Mouse (Mus musculus): Measurements from ENCODE around the gene Pcsk5. TPM values are rescaled to one million over a fixed set of nuclear protein-coding genes. Genes with fewer than 3 reads are reported as not detected.

Gene Pcsk5
- polyA plus RNA-seq, 1 experiment from 2014 or later, result 13.5 TPM

DNA sequence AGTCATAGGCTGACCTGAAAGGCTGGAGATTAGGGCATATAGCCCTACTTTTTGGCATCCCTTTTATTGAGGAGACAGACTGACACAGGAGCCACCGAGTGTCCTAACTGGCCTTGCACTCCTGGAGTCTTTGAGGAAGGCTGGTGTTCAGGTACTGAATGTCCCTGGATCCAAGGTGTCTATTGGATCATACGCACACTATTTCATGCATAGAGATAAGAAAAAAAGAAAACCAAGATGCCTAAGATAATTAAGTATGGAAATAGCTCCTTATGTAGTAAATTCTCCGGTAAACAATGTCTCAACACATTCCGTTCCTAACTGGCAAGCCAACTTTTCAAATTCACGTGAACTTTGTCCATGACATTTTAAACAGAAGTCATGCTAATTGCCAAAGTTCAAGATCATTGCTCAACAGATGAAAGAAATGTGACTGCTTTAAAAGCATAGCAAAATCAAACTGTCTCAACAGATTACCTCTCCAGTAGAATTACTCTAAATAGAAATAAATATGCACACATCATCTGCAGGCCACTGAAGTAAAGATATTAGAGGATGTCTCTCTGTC, 45.9 kb downstream of the Pcsk5 start:
- ATAC-seq (replicated peaks; ENCODE audit: low FRiP score) (no peak), DNase-seq (ENCODE audit: low spot score) (no peak)
- H3K4me1 ChIP-seq (replicated peaks; ENCODE audit: control insufficient read depth, insufficient read depth, low read length), result no peaks in the 10 kb centered on the region
- H3K27me3 ChIP-seq (ENCODE audit: control insufficient read depth, insufficient read depth, low read length), result no peaks in the 10 kb centered on the region
- no peak overlapping the region for H3K4me3 ChIP-seq (ENCODE audit: low read depth, low read length)
- no peaks in the 10 kb centered on the region for H3K36me3 ChIP-seq (ENCODE audit: control insufficient read depth, insufficient read depth, low read length)
- 90% methylated on average over 5 of the region's 5 CpGs for WGBS
- no peak overlapping the region for H3K27ac ChIP-seq (ENCODE audit: low read depth, low read length)
- H3K4me2 ChIP-seq (ENCODE audit: low read depth, low read length, severe bottlenecking), result no peak overlapping the region
- H3K9ac ChIP-seq (ENCODE audit: low read length), result no peak overlapping the region
- no peaks in the 10 kb centered on the region for H3K9me3 ChIP-seq (ENCODE audit: control insufficient read depth, low read length)

GRCm38 (mm10) chr19:17788617-17789317, 48.7 kb downstream of the Pcsk5 start:
- Histone ChIP-seq H3K4me3 (ENCODE audit: low read depth, low read length) (no peak overlapping the region), H3K27me3 (ENCODE audit: control insufficient read depth, insufficient read depth, low read length) (no peaks in the 10 kb centered on the region)
- 83% methylated on average over 10 of the region's 10 CpGs for WGBS

GRCm38 (mm10) chr19:17786744-17787143, 50.7 kb downstream of the Pcsk5 start:
- Histone ChIP-seq H3K36me3 (ENCODE audit: control insufficient read depth, insufficient read depth, low read length) (no peaks in the 10 kb centered on the region), H3K4me3 (ENCODE audit: low read depth, low read length) (no peak overlapping the region), H3K27me3 (ENCODE audit: control insufficient read depth, insufficient read depth, low read length) (no peaks in the 10 kb centered on the region), H3K9me3 (ENCODE audit: control insufficient read depth, low read length) (no peaks in the 10 kb centered on the region), H3K9ac (ENCODE audit: low read length) (no peak overlapping the region), H3K4me2 (ENCODE audit: low read depth, low read length, severe bottlenecking) (no peak overlapping the region), H3K27ac (ENCODE audit: low read depth, low read length) (no peak overlapping the region), H3K4me1 (replicated peaks; ENCODE audit: control insufficient read depth, insufficient read depth, low read length) (no peaks in the 10 kb centered on the region)
- ATAC-seq (replicated peaks; ENCODE audit: low FRiP score) (no peak), DNase-seq (ENCODE audit: low spot score) (no peak)
- WGBS, result 94% methylated on average over 3 of the region's 3 CpGs

More at GRCm38 (mm10) chr19:17788617-17789317, 48.7 kb downstream of the Pcsk5 start:
- H3K36me3 ChIP-seq (ENCODE audit: control insufficient read depth, insufficient read depth, low read length), result no peaks in the 10 kb centered on the region
- H3K4me2 ChIP-seq (ENCODE audit: low read depth, low read length, severe bottlenecking), result no peak overlapping the region
- no peaks in the 10 kb centered on the region for H3K9me3 ChIP-seq (ENCODE audit: control insufficient read depth, low read length)
- ATAC-seq (replicated peaks; ENCODE audit: low FRiP score) (no peak), DNase-seq (ENCODE audit: low spot score) (no peak)
- no peaks in the 10 kb centered on the region for H3K4me1 ChIP-seq (replicated peaks; ENCODE audit: control insufficient read depth, insufficient read depth, low read length)
- no peak overlapping the region for H3K27ac ChIP-seq (ENCODE audit: low read depth, low read length)
- H3K9ac ChIP-seq (ENCODE audit: low read length), result no peak overlapping the region

DNA sequence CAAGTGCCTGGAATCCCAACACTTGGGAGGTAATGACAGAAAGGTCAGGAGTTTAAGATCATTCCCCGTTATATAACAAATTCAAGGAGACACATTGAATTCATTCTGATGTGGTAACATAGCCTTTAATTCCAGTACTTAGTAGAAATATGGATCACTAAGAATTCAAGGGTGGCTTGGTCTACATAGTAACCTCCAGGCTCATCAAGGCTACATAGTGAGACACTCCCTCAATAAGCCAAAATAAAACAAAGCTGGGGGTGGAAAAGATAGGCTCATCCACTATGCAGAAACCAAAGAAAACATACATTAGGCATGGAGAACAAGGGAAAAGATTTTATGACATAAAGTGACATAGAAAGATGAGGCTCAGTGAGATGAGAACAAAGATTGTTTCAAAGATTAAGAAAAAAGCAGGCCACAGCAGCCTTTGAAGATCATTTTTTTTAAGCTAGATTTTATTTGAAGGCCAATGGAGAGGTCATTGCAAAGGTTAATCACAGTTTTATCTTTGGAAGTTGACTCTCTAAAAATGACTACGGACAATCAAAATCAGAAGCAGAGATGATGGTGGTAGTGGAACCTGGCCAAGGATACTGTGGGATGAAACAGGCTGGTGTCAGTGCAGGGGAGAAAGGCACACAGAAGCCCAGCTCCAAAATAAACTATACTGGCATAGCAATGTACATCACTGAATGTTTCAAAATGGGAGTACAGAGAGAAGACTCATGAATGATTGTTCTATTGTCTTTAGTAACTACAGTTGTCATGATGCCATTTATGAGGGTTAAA, 52.8 kb downstream of the Pcsk5 start:
- Histone ChIP-seq H3K4me2 (ENCODE audit: low read depth, low read length, severe bottlenecking) (no peak overlapping the region), H3K27ac (ENCODE audit: low read depth, low read length) (no peak overlapping the region), H3K27me3 (ENCODE audit: control insufficient read depth, insufficient read depth, low read length) (no peaks in the 10 kb centered on the region), H3K4me1 (replicated peaks; ENCODE audit: control insufficient read depth, insufficient read depth, low read length) (no peaks in the 10 kb centered on the region), H3K9me3 (ENCODE audit: control insufficient read depth, low read length) (no peaks in the 10 kb centered on the region), H3K36me3 (ENCODE audit: control insufficient read depth, insufficient read depth, low read length) (no peaks in the 10 kb centered on the region), H3K9ac (ENCODE audit: low read length) (no peak overlapping the region), H3K4me3 (ENCODE audit: low read depth, low read length) (no peak overlapping the region)
- ATAC-seq (replicated peaks; ENCODE audit: low FRiP score) (no peak), DNase-seq (ENCODE audit: low spot score) (no peak)
- 86% methylated on average over 2 of the region's 2 CpGs for WGBS

DNA sequence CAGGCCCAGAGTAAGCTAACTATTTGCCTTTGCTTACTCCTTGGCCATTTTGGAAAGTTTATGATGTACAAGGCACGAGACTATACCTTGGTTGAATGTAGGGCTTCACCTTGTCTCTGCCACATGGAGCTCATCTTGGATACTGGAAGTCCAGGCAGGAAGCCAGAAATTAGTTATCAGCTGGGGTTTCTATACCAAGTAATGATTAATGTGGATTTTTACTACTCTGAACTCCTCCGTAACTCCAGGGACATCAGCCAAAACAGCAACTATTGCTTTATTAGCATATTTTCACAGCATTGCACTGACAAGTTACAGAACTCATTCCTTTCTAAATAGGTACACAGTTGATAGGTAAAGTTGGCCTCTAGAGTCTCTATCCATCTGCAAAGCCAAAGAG, 54.2 kb downstream of the Pcsk5 start:
- ATAC-seq (replicated peaks; ENCODE audit: low FRiP score), result no peak
- no peaks in the 10 kb centered on the region for H3K4me1 ChIP-seq (replicated peaks; ENCODE audit: control insufficient read depth, insufficient read depth, low read length)
- no peaks in the 10 kb centered on the region for H3K9me3 ChIP-seq (ENCODE audit: control insufficient read depth, low read length)
- no peak for DNase-seq (ENCODE audit: low spot score)
- no peak overlapping the region for H3K27ac ChIP-seq (ENCODE audit: low read depth, low read length)
- no peaks in the 10 kb centered on the region for H3K36me3 ChIP-seq (ENCODE audit: control insufficient read depth, insufficient read depth, low read length)
- H3K4me2 ChIP-seq (ENCODE audit: low read depth, low read length, severe bottlenecking), result no peak overlapping the region
- no peak overlapping the region for H3K9ac ChIP-seq (ENCODE audit: low read length)
- H3K27me3 ChIP-seq (ENCODE audit: control insufficient read depth, insufficient read depth, low read length), result no peaks in the 10 kb centered on the region
- H3K4me3 ChIP-seq (ENCODE audit: low read depth, low read length), result no peak overlapping the region
- 88% methylated on average over 2 of the region's 2 CpGs for WGBS

- no peaks in the 10 kb centered on the region for H3K27me3 ChIP-seq (ENCODE audit: control insufficient read depth, insufficient read depth, low read length)
- no peak overlapping the region for H3K4me3 ChIP-seq (ENCODE audit: low read depth, low read length)
- no peak overlapping the region for H3K9ac ChIP-seq (ENCODE audit: low read length)
- H3K9me3 ChIP-seq (ENCODE audit: control insufficient read depth, low read length), result no peaks in the 10 kb centered on the region
- no peak for ATAC-seq (replicated peaks; ENCODE audit: low FRiP score)
- no peaks in the 10 kb centered on the region for H3K4me1 ChIP-seq (replicated peaks; ENCODE audit: control insufficient read depth, insufficient read depth, low read length)
- no peak overlapping the region for H3K27ac ChIP-seq (ENCODE audit: low read depth, low read length)
- no peak overlapping the region for H3K4me2 ChIP-seq (ENCODE audit: low read depth, low read length, severe bottlenecking)
- DNase-seq (ENCODE audit: low spot score), result no peak
- WGBS, result 85% methylated on average over 4 of the region's 4 CpGs
- H3K36me3 ChIP-seq (ENCODE audit: control insufficient read depth, insufficient read depth, low read length), result no peaks in the 10 kb centered on the region
Measured at GRCm38 (mm10) chr19:17781323-17781722, 56.1 kb downstream of the Pcsk5 start.

DNA sequence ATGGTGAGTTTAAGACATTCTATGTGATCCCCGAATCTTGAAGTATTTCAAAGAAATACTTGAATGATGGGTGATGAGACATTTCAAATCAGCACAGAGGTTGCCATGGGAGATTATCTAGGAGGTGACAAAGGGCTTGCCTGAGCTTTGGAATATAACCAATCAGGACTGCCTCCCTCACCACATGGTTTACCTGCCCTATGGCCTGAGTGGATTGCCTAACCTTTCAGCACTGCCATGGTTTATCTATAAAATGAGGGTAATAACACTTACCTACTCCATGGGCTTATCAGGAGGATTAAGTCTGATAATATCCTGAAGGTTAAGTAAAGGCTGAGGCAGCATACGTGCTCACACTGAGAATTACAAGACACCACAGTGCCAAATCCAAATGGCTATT, 61.5 kb downstream of the Pcsk5 start:
- 69% methylated on average over 2 of the region's 2 CpGs for WGBS

DNA sequence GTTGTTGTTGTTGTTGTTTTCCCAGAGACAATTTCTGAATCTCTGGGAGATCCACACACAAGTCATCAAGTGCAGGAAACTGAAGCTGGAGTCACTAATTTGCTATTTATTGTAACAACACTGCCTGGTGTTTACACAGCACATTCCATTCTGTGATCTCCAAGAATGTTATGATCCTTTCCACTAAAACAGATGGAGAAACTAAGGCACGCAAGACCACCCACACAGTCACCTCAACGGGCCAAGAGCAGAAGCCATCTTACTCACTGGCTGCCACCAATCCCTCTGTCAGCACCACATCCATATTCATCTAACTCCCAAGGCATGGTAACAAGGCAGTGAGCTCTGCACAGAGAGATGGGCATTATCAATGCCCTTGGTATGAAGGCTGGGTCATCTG, 62.3 kb downstream of the Pcsk5 start:
- H3K4me3 ChIP-seq (ENCODE audit: low read depth, low read length), result no peak overlapping the region
- no peaks in the 10 kb centered on the region for H3K9me3 ChIP-seq (ENCODE audit: control insufficient read depth, low read length)
- no peaks in the 10 kb centered on the region for H3K4me1 ChIP-seq (replicated peaks; ENCODE audit: control insufficient read depth, insufficient read depth, low read length)
- no peak overlapping the region for H3K27ac ChIP-seq (ENCODE audit: low read depth, low read length)
- H3K27me3 ChIP-seq (ENCODE audit: control insufficient read depth, insufficient read depth, low read length), result no peaks in the 10 kb centered on the region
- H3K4me2 ChIP-seq (ENCODE audit: low read depth, low read length, severe bottlenecking), result no peak overlapping the region
- DNase-seq (ENCODE audit: low spot score) (no peak), ATAC-seq (replicated peaks; ENCODE audit: low FRiP score) (no peak)
- 73% methylated on average over 2 of the region's 2 CpGs for WGBS
- H3K9ac ChIP-seq (ENCODE audit: low read length), result no peak overlapping the region
- H3K36me3 ChIP-seq (ENCODE audit: control insufficient read depth, insufficient read depth, low read length), result no peaks in the 10 kb centered on the region

More for the DNA sequence above, 61.5 kb downstream of the Pcsk5 start:
- no peaks in the 10 kb centered on the region for H3K36me3 ChIP-seq (ENCODE audit: control insufficient read depth, insufficient read depth, low read length)
- H3K9me3 ChIP-seq (ENCODE audit: control insufficient read depth, low read length), result no peaks in the 10 kb centered on the region
- no peaks in the 10 kb centered on the region for H3K27me3 ChIP-seq (ENCODE audit: control insufficient read depth, insufficient read depth, low read length)
- no peak overlapping the region for H3K4me3 ChIP-seq (ENCODE audit: low read depth, low read length)
- H3K4me2 ChIP-seq (ENCODE audit: low read depth, low read length, severe bottlenecking), result no peak overlapping the region
- H3K27ac ChIP-seq (ENCODE audit: low read depth, low read length), result no peak overlapping the region
- ATAC-seq (replicated peaks; ENCODE audit: low FRiP score), result no peak
- H3K9ac ChIP-seq (ENCODE audit: low read length), result no peak overlapping the region
- no peak for DNase-seq (ENCODE audit: low spot score)
- no peaks in the 10 kb centered on the region for H3K4me1 ChIP-seq (replicated peaks; ENCODE audit: control insufficient read depth, insufficient read depth, low read length)

Measured in forebrain, embryonic 11.5 days (tissue).